Mouse (Mus musculus) embryonic fibroblast, embryonic 13.5 days (primary cell): ENCODE results near the gene Usp16. TPM values are rescaled to one million over a fixed set of nuclear protein-coding genes. Genes with fewer than 3 reads are reported as not detected.

Experiments
- H3K27ac ChIP-seq: 2 replicates; pipeline ENCODE4 v1.5.1; 2012; ENCODE audit warnings: low read length, control low read depth, inconsistent platforms; ENCODE audit not compliant: insufficient read depth
- H3K4me1 ChIP-seq: 2 replicates; pipeline ENCODE4 v1.6.1; 2011; ENCODE audit warnings: low read length; ENCODE audit not compliant: control insufficient read depth, insufficient read depth
- H3K4me3 ChIP-seq: 2 replicates; pipeline ENCODE4 v1.5.1; 2011; ENCODE audit warnings: mild to moderate bottlenecking, control low read depth, low read length; ENCODE audit not compliant: insufficient read depth
- CTCF ChIP-seq: IDR thresholded peaks from 2 replicates; pipeline ENCODE4 v1.5.1; 2011; ENCODE audit warnings: mild to moderate bottlenecking, control low read depth, low read length, moderate library complexity, borderline replicate concordance; ENCODE audit not compliant: insufficient read depth
- POLR2A ChIP-seq: IDR thresholded peaks from 2 replicates; pipeline ENCODE4 v1.6.1; 2011; ENCODE audit warnings: low read depth, mild to moderate bottlenecking, control low read depth, low read length, moderate library complexity
- polyA plus RNA-seq: library from polyadenylated mRNA; stranded (reverse); fragments of >200 nt; gene quantifications from 2 replicates; pipeline ENCODE4 v1.2.4, GENCODE M21; 2011; ENCODE audit warnings: low read depth; ENCODE audit not compliant: missing spikeins, insufficient read length

The Usp16 gene
- polyA plus RNA-seq, 1 experiment: 86.8 TPM

DNA sequence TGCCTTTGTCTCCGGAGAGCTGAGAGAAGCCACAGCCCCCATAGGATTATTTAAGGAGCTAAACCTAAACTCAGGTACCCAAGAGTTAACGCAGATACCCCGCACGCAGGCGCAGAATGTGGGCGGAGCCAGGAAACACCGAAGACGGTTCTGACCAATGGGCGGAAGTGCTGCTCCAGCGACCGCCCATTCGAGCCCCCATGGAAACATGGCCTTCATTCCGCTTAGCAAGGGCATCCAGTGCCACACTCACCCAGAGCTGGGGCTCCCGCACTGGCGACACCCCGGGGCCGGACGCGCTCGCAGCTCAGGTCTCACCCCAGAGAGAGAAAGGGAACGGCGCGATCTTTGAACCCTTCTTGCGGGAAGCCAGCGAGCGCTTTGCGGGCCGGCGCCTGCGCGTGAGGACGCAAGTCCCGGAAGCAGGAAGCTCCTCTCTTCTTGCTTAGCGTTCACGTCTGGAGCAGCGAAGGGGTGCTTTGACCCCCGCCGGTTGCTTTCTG lies 14.3 kb upstream of the Usp16 start, which contains the start of gene Rwdd2b:
Gene Rwdd2b, minus strand, starts transcription at position 390 of the 503 bp plus-strand sequence.
- peak within 1 kb of the TSS; percentile 87 for H3K27ac ChIP-seq
- H3K4me3 ChIP-seq: peak within 1 kb of the TSS; percentile 91
- H3K4me1 ChIP-seq: no peaks in the 10 kb centered on the region
- TF ChIP-seq POLR2A: peak; percentile 77
- TF ChIP-seq CTCF: no peak

DNA sequence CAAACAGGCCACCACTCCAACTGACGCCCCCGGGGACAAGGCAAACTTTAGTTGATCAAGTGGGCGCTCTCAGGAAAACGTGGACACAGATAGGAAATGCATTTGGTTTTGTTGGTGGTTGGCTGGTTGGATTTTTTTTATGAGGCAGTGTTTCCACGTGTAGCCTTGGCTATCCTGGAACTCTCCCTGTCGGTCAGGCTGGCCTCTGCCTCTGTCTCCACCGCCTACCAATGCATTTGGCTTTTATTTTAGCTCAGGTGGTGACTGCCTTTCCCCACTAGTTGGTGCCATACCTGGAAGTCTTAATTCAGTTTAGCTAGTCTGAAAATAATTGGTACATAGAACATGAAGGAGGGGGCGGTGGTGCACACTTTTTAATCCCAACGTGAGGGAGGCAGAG lies 13.4 kb upstream of the Usp16 start:
- Histone ChIP-seq H3K4me1 (no peaks in the 10 kb centered on the region), H3K4me3 (peak overlapping the region; percentile 91), H3K27ac (no peak overlapping the region)
- TF ChIP-seq POLR2A (no peak), CTCF (no peak)

DNA sequence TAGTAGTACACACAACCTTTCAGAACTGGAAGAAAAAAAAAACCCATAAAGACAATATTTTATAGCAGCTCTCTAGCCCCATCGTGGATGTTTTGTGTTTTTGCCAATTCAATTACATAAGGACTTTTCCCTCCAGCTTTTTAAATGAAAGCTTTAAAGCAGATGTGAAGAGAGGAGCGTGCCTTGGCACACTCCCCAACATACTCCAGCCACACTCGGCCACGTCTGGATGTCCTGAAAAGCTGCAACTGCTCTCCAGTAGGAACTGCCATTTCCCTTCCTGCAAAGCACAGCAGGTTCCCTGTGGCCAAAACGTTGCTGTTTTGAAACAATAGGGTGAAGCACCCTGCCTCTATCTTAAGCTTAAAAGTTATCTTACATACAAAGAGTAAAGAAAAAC lies 12.2 kb upstream of the Usp16 start:
- TF ChIP-seq POLR2A: no peak
- TF ChIP-seq CTCF: no peak
- H3K4me3 ChIP-seq: no peak overlapping the region
- H3K4me1 ChIP-seq: no peaks in the 10 kb centered on the region
- no peak overlapping the region for H3K27ac ChIP-seq

DNA sequence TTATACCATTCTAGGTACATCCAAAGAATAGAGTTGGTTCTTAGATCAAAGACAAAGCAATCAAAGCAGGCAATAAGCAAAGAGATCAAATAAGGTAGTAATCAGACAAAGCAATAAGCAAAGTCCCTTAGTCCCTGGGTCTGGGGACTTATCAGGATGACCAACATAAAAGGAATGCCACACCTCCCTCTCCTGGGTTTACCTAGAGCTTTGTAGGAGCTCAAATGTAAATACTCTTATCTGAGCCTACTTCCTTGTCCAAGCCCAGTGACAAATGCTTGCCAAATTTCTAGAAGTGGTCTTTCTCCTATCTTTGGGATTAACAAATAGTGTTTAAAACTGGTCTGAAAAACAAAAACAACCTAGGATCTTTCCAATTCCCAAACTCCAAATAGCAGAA lies 11.3 kb upstream of the Usp16 start:
- no peak overlapping the region for H3K27ac ChIP-seq
- TF ChIP-seq CTCF (no peak), POLR2A (no peak)
- H3K4me1 ChIP-seq: no peaks in the 10 kb centered on the region
- H3K4me3 ChIP-seq: no peak overlapping the region

DNA sequence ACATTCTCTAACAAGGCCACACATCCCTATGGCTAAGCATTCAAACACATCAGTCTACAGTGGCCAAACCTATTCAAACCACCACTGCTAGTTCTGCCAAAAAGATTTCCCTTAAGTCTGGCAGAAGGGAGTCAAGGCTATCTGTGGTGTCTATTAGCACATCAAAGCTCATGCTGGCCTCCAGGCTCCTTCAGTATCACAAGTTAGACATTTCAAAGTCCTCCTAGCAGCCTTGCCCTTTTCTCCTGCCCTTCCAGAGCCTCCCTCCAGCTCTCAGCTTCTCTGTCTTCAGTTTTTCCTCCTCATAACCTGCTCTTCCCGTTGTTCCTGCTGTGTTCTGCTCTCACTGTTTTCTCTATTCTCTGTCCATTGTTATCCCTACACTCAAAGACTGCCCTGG lies 10.4 kb upstream of the Usp16 start:
- Histone ChIP-seq H3K4me1 (no peaks in the 10 kb centered on the region), H3K27ac (no peak overlapping the region), H3K4me3 (no peak overlapping the region)
- no peak for TF ChIP-seq CTCF
- no peak for TF ChIP-seq POLR2A

DNA sequence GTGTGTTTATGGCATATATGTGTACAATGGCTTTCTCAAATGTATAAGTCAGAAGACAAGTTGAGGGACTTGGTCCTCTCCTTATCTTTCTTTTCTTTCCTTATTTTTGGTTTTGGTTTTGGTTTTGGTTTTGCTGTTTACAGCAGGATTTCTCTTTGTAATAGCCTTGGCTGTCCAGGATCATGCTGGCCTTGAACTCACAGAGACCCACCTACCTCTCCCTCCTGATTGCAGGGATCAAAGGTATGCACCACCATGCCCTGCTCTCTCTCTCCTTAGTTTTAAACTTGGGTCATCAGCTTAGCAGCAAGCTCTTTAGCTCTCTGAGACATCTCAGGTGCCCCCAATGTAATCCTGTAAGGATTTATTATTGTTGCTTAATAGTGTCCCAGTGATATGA lies 9.4 kb upstream of the Usp16 start:
- no peaks in the 10 kb centered on the region for H3K4me1 ChIP-seq
- no peak overlapping the region for H3K27ac ChIP-seq
- TF ChIP-seq CTCF: no peak
- TF ChIP-seq POLR2A: no peak
- no peak overlapping the region for H3K4me3 ChIP-seq

DNA sequence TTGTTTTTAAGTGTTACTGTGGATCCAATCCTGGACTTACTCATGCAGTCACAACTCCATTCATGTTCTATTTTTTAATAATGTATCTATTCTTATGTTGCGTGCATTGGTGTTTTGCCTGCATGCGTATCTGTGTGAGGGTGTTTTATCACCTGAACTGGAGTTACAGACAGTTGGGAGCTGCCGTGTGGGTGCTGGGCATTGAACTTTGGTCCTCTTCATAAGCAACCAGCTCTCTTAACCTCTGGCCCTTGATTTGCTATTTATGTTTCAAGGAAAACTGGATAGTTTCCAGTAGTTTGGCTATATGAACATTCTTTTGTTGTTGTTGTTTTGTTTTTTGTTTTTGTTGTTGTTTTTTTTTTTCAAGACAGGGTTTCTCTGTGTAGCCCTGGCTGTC lies 9.0 kb upstream of the Usp16 start:
- TF ChIP-seq CTCF (no peak), POLR2A (no peak)

DNA sequence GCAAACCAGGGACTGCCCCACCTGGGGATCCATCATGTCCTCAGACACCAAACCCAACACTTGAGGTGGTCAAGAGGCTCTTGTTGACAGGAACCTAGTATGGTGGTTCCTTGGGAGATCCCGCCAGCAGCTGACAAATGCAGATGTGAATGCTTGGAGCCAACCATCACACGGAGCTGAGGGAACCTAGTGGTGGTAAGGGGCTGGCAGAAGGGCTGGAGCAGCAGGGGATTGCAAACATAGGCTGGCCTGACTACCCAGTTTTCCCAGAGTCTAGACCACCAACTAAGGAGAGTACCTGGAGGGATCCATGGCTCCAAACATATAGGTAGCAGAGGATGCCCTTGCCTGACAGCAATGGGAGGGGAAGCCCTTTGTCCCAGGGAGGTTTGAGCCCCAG lies 1.3 kb upstream of the Usp16 start:
- Histone ChIP-seq H3K27ac (no peak overlapping the region), H3K4me1 (peaks cover 8% of the 10 kb centered on the region), H3K4me3 (no peak overlapping the region)
- TF ChIP-seq POLR2A (no peak), CTCF (no peak)

More for the DNA sequence above, 9.0 kb upstream of the Usp16 start:
- no peak overlapping the region for H3K4me3 ChIP-seq
- H3K4me1 ChIP-seq: no peaks in the 10 kb centered on the region
- no peak overlapping the region for H3K27ac ChIP-seq

DNA sequence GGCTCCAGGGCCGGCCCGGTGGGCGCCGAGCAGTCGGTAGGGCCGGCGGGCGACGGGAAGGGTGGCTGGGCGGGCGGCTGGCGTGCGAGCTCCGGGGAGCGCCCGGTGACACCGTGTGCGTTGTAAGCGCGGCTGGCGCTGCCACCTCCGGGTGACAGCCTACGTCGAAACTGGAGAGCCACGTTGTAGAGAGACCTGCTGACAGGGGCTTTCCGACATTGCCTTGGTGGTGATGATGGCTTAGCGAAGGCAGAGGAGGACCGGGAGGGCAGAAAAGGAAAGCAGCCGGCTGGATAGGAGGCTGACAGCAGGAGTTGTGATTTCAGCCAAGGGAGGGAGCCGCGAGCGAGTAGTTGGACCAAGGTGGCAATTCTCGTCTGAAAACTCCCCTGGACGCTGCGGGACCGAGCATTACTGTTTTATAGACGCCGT lies 693 bp downstream of the Usp16 start:
- no peak for TF ChIP-seq POLR2A
- TF ChIP-seq CTCF: no peak
- Histone ChIP-seq H3K4me3 (peak overlapping the region; percentile 89), H3K4me1 (peaks cover 8% of the 10 kb centered on the region)

DNA sequence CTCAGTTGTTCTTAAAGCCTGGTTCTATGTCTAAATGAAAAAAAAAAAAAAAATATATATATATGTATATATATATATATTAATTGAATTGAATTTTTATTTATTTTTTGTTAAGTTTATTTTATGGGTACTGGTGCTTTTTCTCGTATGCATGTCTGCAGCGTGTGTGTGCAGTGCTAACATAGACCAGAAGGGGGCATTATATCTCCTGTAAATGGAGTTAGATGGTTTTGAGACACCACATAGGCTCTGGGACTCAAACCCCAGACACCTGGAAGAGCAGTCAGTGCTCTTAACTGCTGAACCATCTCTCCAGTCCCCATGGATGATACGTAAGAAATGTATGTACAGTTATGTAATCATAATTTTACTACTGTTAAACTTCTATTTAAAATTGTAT lies 4.2 kb downstream of the Usp16 start:
- Histone ChIP-seq H3K4me3 (no peak overlapping the region), H3K27ac (no peak overlapping the region), H3K4me1 (peaks cover 8% of the 10 kb centered on the region)
- no peak for TF ChIP-seq CTCF
- TF ChIP-seq POLR2A: no peak

More for the DNA sequence above, 693 bp downstream of the Usp16 start:
- peak overlapping the region; percentile 9; the same call in 1 of the 2 replicates for H3K27ac ChIP-seq

DNA sequence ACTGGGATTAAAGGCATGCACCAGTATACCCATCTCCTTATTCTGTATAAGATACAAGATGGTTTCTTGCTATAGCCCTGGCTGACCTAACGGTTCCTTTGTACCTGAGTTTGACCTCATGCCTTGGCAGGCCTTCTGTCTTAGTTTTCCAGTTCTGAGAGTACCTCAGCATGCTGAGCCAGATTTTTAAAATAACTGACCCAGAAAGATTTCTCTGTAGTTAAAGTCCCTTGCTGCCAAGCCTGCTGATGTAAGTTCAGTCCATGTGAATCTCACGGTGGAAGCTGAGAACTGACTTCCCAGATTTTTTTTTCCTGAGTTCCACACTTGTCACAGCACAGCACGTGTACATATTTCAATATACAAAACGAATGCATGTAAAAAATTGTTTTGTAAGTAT lies 16.1 kb downstream of the Usp16 start:
- TF ChIP-seq CTCF (no peak), POLR2A (no peak)
- H3K4me1 ChIP-seq: no peaks in the 10 kb centered on the region
- H3K4me3 ChIP-seq: no peak overlapping the region
- H3K27ac ChIP-seq: no peak overlapping the region
